Mouse (Mus musculus) olfactory bulb, adult 2 months (tissue): ENCODE data around the gene Rpl23a.

ENCODE experiments used
- CTCF ChIP-seq: fragments of 200-500 bp; IDR thresholded peaks from 2 replicates; pipeline ENCODE4 v1.5.1; 2012; ENCODE audit warnings: low read depth, mild to moderate bottlenecking, low read length, moderate library complexity; ENCODE audit not compliant: insufficient read depth
- POLR2A ChIP-seq: fragments of 200-500 bp; IDR thresholded peaks from 2 replicates; pipeline ENCODE4 v1.6.1; 2012; ENCODE audit warnings: mild to moderate bottlenecking, low read depth, low read length, moderate library complexity; ENCODE audit not compliant: insufficient read depth

DNA sequence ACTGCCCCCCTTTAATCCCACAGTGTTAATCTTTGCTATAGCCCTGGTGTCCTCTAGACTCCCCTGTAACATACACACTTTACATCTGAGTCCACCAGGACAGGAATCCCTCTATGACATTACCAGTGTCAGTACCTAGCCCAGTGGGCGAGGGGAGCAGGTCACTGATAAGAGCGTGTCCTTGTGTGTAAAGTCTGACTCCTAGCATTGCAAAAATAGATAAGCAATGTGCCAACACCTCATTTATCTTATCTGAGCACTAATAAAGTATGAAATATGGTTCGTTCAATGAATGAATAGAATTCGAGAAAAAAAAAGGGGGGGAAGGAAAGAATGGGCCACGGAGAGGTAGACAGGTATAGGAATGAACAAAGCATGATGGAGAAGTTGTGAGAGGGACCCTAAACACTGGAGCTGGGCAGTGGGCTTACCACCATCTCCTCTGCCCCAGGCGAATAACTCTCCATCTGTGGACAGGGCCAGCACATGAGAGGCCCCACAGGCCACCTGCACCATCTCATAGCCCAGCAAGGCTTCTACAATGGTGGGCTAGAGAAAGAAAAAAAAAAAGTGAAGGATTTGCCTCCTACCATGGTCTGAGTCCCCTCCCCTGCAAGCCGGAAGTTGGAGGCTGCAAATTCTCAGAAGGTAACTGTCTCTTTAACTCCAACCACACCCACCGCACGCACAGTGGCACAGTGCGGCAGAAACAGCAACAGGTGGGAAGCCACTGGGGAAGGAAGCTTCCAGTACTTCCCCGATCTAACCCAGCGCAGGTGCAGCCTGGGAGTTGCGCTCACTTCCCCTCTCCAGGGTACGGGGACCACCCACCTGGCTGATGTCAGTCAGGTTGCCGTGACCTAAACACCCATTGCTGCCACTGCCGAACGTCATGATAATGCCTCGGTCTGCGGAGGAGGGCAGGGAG, 14.6 kb downstream of the Rpl23a start:
- TF ChIP-seq POLR2A (no peak), CTCF (no peak)
